In the genomic region with DNA sequence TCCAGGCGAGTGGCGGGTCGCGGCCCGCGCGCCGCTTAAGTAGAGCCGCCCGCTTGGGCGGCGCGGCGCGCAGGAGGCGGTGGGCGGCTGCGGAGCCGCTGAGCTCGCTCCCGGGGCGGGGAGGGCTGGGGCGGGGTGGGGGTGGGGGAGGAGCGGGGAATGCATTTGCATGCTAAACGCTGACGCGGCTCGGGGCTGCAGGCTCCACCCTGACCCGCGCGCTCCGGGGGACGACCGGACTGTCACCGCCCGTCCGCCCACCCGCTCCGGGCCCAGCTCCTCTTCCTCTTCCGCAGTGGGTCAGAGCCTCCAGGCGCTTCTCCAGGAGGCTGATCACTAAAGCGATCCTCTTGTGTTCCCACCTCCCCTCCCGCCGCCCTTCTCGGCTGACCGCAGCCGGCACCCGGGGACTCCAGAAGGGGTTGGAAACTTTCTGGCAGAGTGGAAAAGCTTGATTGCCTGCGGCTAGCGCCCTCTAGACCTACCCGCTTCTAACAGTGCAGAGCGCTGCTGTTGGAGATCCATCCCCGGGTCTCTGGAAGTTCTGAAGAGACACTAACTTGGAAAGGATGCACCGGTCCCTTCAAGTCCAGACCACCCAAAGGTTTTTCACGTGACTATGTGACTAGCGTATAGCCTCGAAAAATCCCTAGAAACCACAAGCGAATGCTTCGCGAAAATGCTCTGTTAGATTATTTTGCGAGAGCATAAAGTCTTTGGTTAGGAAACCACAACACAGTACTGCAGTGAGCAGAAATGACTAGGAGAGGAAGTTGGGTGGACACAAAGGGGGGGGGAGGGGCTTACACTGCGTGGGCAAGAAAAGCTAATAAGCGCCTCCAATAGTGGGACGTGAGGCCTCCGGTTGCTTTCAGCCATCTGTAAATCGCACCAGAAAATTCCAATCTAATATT, we compare ENCODE assay signal across 8 mouse cellular contexts. TPM values are rescaled to one million over a fixed set of nuclear protein-coding genes. Genes with fewer than 3 reads are reported as not detected.
DNase-seq lines count a peak whose midpoint lies in the region; ATAC-seq and TF ChIP-seq lines count a peak whose summit lies in the region.

Gene Kctd12, minus strand, starts transcription at position 11 of the 914 bp plus-strand sequence.

- peak within 1 kb of the TSS; percentile 85 for H3K4me2 ChIP-seq in hindbrain, embryonic 11.5 days (replicated peaks; ENCODE audit: low read depth, low read length)
- peak within 1 kb of the TSS; percentile 66 for H3K4me2 ChIP-seq in lung, postnatal 0 days (replicated peaks; ENCODE audit: low read depth, low read length)

- TF ChIP-seq CTCF in Patski (IDR thresholded peaks at IDR 0.05), result no peak
- TF ChIP-seq CTCF in lung, postnatal 0 days (IDR thresholded peaks at IDR 0.05), result peak; percentile 69
- no peak for TF ChIP-seq CTCF in thymus, adult 2 months (IDR thresholded peaks at IDR 0.05; ENCODE audit: borderline replicate concordance, control insufficient read depth, extremely low read depth, insufficient read depth, low read length, poor library complexity)

- peak within 1 kb of the TSS; percentile 56 for H3K27ac ChIP-seq in hindbrain, embryonic 11.5 days (ENCODE audit: low read depth, low read length)
- peak within 1 kb of the TSS; percentile 91 for H3K27ac ChIP-seq in lung, postnatal 0 days (ENCODE audit: low read length)
- H3K27ac ChIP-seq in thymus, adult 2 months (ENCODE audit: control insufficient read depth, insufficient read depth, low read length), result peak within 1 kb of the TSS; percentile 6; the same call in 1 of the 2 replicates

- H3K36me3 ChIP-seq in hindbrain, embryonic 11.5 days (ENCODE audit: control insufficient read depth, insufficient read depth, low read length), result no peaks in the 10 kb centered on the region
- no peaks in the 10 kb centered on the region for H3K36me3 ChIP-seq in lung, postnatal 0 days (ENCODE audit: insufficient read depth, low read length)
- H3K36me3 ChIP-seq in thymus, adult 2 months (ENCODE audit: control insufficient read depth, insufficient read depth, low read length), result no peaks in the 10 kb centered on the region

- no peak for TF ChIP-seq EP300 in lung, postnatal 0 days (IDR thresholded peaks at IDR 0.05)

- H3K27me3 ChIP-seq in Patski, result peaks cover 15% of the 10 kb centered on the region
- no peaks in the 10 kb centered on the region for H3K27me3 ChIP-seq in hindbrain, embryonic 11.5 days (ENCODE audit: control insufficient read depth, insufficient read depth, low read length)
- H3K27me3 ChIP-seq in lung, postnatal 0 days (replicated peaks; ENCODE audit: insufficient read depth, low read length), result no peaks in the 10 kb centered on the region; the same call in 1 of the 2 replicates
- no peaks in the 10 kb centered on the region for H3K27me3 ChIP-seq in thymus, adult 2 months (ENCODE audit: control insufficient read depth, insufficient read depth, low read length)

- no peaks in the 10 kb centered on the region for H3K4me1 ChIP-seq in hindbrain, embryonic 11.5 days (replicated peaks; ENCODE audit: control insufficient read depth, insufficient read depth, low read length)
- H3K4me1 ChIP-seq in lung, postnatal 0 days (ENCODE audit: insufficient read depth, low read depth, low read length), result no peaks in the 10 kb centered on the region; the same call in 1 of the 2 replicates
- peaks cover 16% of the 10 kb centered on the region for H3K4me1 ChIP-seq in thymus, adult 2 months (replicated peaks; ENCODE audit: control insufficient read depth, insufficient read depth, low read length)

- CTCF ChIA-PET in Patski (lab: Charles Lee), result interaction anchor here (1.9 kb wide), 1 partner anchor 1036 kb away, joined by 8 read pairs; no protein-coding TSS in a partner anchor

- no peak for DNase-seq in Patski (ENCODE audit: low read depth, low spot score)
- DNase-seq in cerebellum, postnatal 25 days, result peak; percentile 85 to 86
- DNase-seq in frontal cortex, postnatal 14 days (ENCODE audit: low spot score in 2 of 2), result peak; percentile 67 to 71
- DNase-seq in hindbrain, embryonic 11.5 days (ENCODE audit: low spot score), result peak; percentile 83
- peak; percentile 78 to 84 for DNase-seq in layer of hippocampus, postnatal 14 days (ENCODE audit: low spot score in 2 of 2)
- DNase-seq in lung, postnatal 0 days (ENCODE audit: low spot score), result peak; percentile 93
- peak; percentile 85 for DNase-seq in ovary, adult 18-20 months (ENCODE audit: low spot score)
- peak; percentile 67 for DNase-seq in thymus, adult 2 months

- ATAC-seq in Patski, result peak; percentile 77
- ATAC-seq in hindbrain, embryonic 11.5 days (ENCODE audit: low FRiP score), result peak; percentile 93
- peak; percentile 95 for ATAC-seq in lung, postnatal 0 days

- POLR2A ChIA-PET in Patski (lab: Charles Lee), result interaction anchor here (0.6 kb wide), 1 partner anchor 38 kb away, joined by 3 read pairs; no protein-coding TSS in a partner anchor

- H3K9me3 ChIP-seq in hindbrain, embryonic 11.5 days (ENCODE audit: control insufficient read depth, low read length), result no peaks in the 10 kb centered on the region
- H3K9me3 ChIP-seq in lung, postnatal 0 days (ENCODE audit: low read length), result no peaks in the 10 kb centered on the region

- peak within 1 kb of the TSS; percentile 65 for H3K9ac ChIP-seq in hindbrain, embryonic 11.5 days (ENCODE audit: low read depth, low read length)
- peak within 1 kb of the TSS; percentile 51 for H3K9ac ChIP-seq in lung, postnatal 0 days (replicated peaks; ENCODE audit: low read depth)

- no peak for TF ChIP-seq POLR2A in thymus, adult 2 months (IDR thresholded peaks at IDR 0.05; ENCODE audit: control insufficient read depth, extremely low read depth, insufficient read depth, low read length, poor library complexity)

- in situ Hi-C loops in Patski (cut with MboI; ENCODE audit: low pct_unique_long_range_greater_than_20kb), result loop anchor here (10.0 to 25.0 kb wide), 3 partner anchors 188 to 1196 kb away; no protein-coding TSS in a partner anchor

- WGBS in hindbrain, embryonic 11.5 days, result 2% methylated on average over 51 of the region's 66 CpGs
- 2% methylated on average over 42 of the region's 66 CpGs for WGBS in lung, postnatal 0 days
- under 1% methylated on average over 65 of the region's 66 CpGs for WGBS in thymus, adult 2 months

- peak within 1 kb of the TSS; percentile 68 for H3K4me3 ChIP-seq in hindbrain, embryonic 11.5 days (ENCODE audit: low read depth, low read length)
- peak within 1 kb of the TSS; percentile 48 for H3K4me3 ChIP-seq in lung, postnatal 0 days (ENCODE audit: low read depth, low read length)
- peak within 1 kb of the TSS; percentile 56 for H3K4me3 ChIP-seq in thymus, adult 2 months (ENCODE audit: control insufficient read depth, insufficient read depth, low read length)

RNA-seq across cellular contexts. Expression of gene Kctd12, which starts in this region (rescaled TPM):
- polyA plus RNA-seq in Patski (2021), result 13.8 TPM
- 13.3 and 15.9 TPM in 2 replicates for polyA plus RNA-seq in hindbrain, embryonic 11.5 days (2014; fragmentation: Nextera tagmentation; extraction: Ambion mirVana)
- total RNA-seq in layer of hippocampus, postnatal 14 days (2021), result 100 to 1,000 TPM; 101 to 112 TPM
- 8.2 and 9.7 TPM in 2 replicates for polyA plus RNA-seq in lung, postnatal 0 days (2015; fragmentation: Nextera tagmentation; extraction: Ambion mirVana)
- polyA plus RNA-seq in thymus, adult 2 months (2012; rRNA removed), result 20.0 and 25.4 TPM in 2 replicates

Comparison
In these comparisons a context has a peak if more than half of its experiments do, and no peak if none do; other contexts are left out.
1. H3K27ac ChIP-seq: peak in every context shown above with its lines; median percentile 91 in lung, postnatal 0 days; 56 in hindbrain, embryonic 11.5 days; 6 in thymus, adult 2 months.